Mouse (Mus musculus): ENCODE results near the gene Krtap8-1.

The Krtap8-1 gene

GRCm38 (mm10) chr16:89487852-89488251, at the start of gene Krtap8-1:
Gene Krtap8-1, minus strand, starts transcription at chr16:89487952.
- DNase-seq (ENCODE audit: extremely low spot score) = no peak

- no peak for DNase-seq (ENCODE audit: extremely low spot score)
Measured at GRCm38 (mm10) chr16:89537349-89537748, 49.6 kb upstream of the Krtap8-1 start.

- DNase-seq (ENCODE audit: extremely low spot score) = no peak
Measured at GRCm38 (mm10) chr16:89530547-89530946, 42.8 kb upstream of the Krtap8-1 start.

- DNase-seq (ENCODE audit: extremely low spot score) = no peak
Measured at GRCm38 (mm10) chr16:89529846-89530245, 42.1 kb upstream of the Krtap8-1 start.

- no peak for DNase-seq (ENCODE audit: extremely low spot score)
Measured at GRCm38 (mm10) chr16:89528380-89528779, 40.6 kb upstream of the Krtap8-1 start.

GRCm38 (mm10) chr16:89520996-89521395, 33.2 kb upstream of the Krtap8-1 start:
- DNase-seq (ENCODE audit: extremely low spot score) = no peak

GRCm38 (mm10) chr16:89520555-89520954, 32.8 kb upstream of the Krtap8-1 start:
- DNase-seq (ENCODE audit: extremely low spot score) = no peak

GRCm38 (mm10) chr16:89520091-89520490, 32.3 kb upstream of the Krtap8-1 start:
- DNase-seq (ENCODE audit: extremely low spot score) = no peak

GRCm38 (mm10) chr16:89517635-89518034, 29.9 kb upstream of the Krtap8-1 start:
- DNase-seq (ENCODE audit: extremely low spot score) = peak; percentile 25

- no peak for DNase-seq (ENCODE audit: extremely low spot score)
Measured at GRCm38 (mm10) chr16:89513431-89513830, 25.7 kb upstream of the Krtap8-1 start.

- DNase-seq (ENCODE audit: extremely low spot score) = no peak
Measured at GRCm38 (mm10) chr16:89508223-89508622, 20.5 kb upstream of the Krtap8-1 start, which contains the start of gene Krtap7-1. Gene Krtap7-1, minus strand, starts transcription at chr16:89508323.

- no peak for DNase-seq (ENCODE audit: extremely low spot score)
Measured at GRCm38 (mm10) chr16:89503571-89503970, 15.8 kb upstream of the Krtap8-1 start.

- no peak for DNase-seq (ENCODE audit: extremely low spot score)
Measured at GRCm38 (mm10) chr16:89501870-89502269, 14.1 kb upstream of the Krtap8-1 start.

GRCm38 (mm10) chr16:89497002-89497401, 9.2 kb upstream of the Krtap8-1 start:
- DNase-seq (ENCODE audit: extremely low spot score) = no peak

- DNase-seq (ENCODE audit: extremely low spot score) = no peak
Measured at GRCm38 (mm10) chr16:89495394-89496153, 7.8 kb upstream of the Krtap8-1 start.

- DNase-seq (ENCODE audit: extremely low spot score) = no peak
Measured at GRCm38 (mm10) chr16:89477679-89478314, 10.0 kb downstream of the Krtap8-1 start.

GRCm38 (mm10) chr16:89461189-89461588, 26.6 kb downstream of the Krtap8-1 start:
- DNase-seq (ENCODE audit: extremely low spot score) = no peak

Data from embryo, embryonic 9.5 days (tissue).